Mouse (Mus musculus): Measurements from ENCODE around the gene Arhgap30. TPM values are rescaled to one million over a fixed set of nuclear protein-coding genes. Genes with fewer than 3 reads are reported as not detected.
A peak's percentile ranks its signal among the peaks of the same experiment; 100 is the strongest.

Arhgap30 gene
- polyA plus RNA-seq (2011; ENCODE audit: insufficient read depth, insufficient read length, low read depth, missing spikeins): 0.78 and 1.1 TPM in 2 replicates

DNA sequence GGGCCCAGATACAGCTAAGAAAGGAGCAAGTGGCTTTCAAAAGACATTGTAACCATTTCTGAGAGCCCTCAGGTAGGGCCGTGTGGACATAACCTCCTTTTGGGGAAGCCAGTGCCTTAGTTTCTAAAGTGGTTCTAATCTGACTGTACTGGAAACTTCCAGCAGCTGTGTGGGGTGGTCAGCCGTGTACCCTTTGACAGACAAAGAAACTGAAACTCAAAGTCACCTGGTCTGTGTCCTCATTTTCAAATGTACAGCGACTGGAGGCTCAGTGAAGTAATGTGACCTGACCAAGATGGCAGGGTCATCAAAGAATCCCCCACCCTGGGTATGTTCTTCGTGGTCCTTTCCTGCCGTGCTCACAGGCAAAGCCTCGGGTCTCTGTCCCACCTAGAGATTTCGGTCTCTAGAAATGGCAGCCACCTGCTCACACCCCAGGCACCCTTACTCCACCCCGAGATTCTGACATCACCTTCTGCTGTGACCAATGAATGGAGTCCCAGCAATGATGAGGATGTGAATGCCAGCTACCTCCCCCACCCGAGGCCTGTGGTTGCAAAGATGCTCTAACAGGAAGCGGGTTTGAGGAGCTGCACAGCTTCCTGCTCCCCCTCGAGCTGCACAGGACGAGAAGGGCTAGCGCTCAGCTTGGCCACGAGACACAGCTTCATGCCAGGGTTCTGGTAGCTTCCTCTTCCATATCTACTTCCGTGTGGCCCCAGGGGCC is at the start of gene Arhgap30:
Gene Arhgap30, plus strand, starts transcription at position 579 of the 727 bp plus-strand sequence.
- peak within 1 kb of the TSS; percentile 28 for H3K4me3 ChIP-seq (ENCODE audit: low read depth, low read length)
- no peak within 1 kb of the TSS for H3K9ac ChIP-seq (ENCODE audit: low read depth, poor library complexity, severe bottlenecking)
- no peaks in the 10 kb centered on the region for H3K27me3 ChIP-seq (ENCODE audit: control insufficient read depth, insufficient read depth, low read length, poor library complexity, severe bottlenecking)
- H3K36me3 ChIP-seq (ENCODE audit: control insufficient read depth, insufficient read depth, low read length, poor library complexity, severe bottlenecking): no peaks in the 10 kb centered on the region
- H3K9me3 ChIP-seq (replicated peaks; ENCODE audit: control insufficient read depth, insufficient read depth, low read length, poor library complexity, severe bottlenecking): no peaks in the 10 kb centered on the region
- H3K27ac ChIP-seq (ENCODE audit: insufficient read depth, low read length): no peak within 1 kb of the TSS
- TF ChIP-seq POLR2A (IDR thresholded peaks at IDR 0.05; ENCODE audit: insufficient read depth, low read length): no peak
- no peak for TF ChIP-seq EP300 (IDR thresholded peaks at IDR 0.05; ENCODE audit: insufficient read depth, low read depth, low read length)
- no peak for TF ChIP-seq CTCF (IDR thresholded peaks at IDR 0.05; ENCODE audit: low read depth, low read length)
- H3K4me1 ChIP-seq (ENCODE audit: control insufficient read depth, insufficient read depth, low read length): peaks cover 4% of the 10 kb centered on the region

DNA sequence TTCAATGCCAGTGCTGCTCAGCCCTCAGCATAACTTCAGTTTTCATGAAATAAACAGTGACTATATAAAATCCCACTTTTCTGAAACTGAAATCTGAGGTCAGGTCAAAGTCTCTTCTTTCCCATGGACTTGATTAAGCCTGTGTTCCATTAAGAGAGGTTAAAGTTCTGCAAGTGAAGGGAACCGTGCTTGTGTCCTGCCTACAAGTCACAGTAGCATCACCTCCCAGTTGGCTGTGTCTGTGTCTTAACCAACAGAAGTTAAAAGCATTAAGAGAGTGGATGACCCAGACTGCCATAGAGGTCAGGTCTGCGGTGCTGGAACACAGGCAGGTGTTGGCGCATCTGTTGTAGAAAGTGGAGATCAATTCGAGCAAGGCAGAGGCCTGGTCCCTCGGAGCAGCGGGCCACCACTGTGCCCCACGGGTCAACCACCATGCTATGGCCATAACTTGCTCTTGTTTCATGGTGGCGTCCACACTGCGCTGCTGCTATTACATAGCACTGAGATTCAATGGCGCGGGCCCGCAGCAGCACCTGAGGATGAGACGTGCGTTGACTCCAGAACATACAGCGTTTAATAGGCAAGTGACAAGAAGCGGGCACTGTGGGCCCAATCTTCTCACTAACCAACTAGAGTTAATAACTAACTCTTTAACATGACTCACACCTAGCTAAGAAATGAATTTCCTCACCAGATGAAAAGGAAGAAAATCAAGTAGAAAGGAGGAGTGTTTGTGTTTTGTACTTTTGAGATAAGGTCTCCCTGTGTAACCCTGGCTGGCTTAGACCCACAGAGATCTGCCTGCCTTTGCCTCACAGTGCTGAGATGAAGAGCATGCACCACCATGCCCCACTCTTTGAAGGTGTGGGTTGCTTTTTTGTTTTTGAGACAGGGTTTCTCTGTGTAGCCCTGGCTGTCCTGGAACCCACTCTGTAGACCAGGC is 46.2 kb upstream of the Arhgap30 start:
- TF ChIP-seq POLR2A (IDR thresholded peaks at IDR 0.05; ENCODE audit: insufficient read depth, low read length) (no peak), CTCF (IDR thresholded peaks at IDR 0.05; ENCODE audit: low read depth, low read length) (no peak), EP300 (IDR thresholded peaks at IDR 0.05; ENCODE audit: insufficient read depth, low read depth, low read length) (no peak)
- Histone ChIP-seq H3K36me3 (ENCODE audit: control insufficient read depth, insufficient read depth, low read length, poor library complexity, severe bottlenecking) (peaks cover 31% of the 10 kb centered on the region), H3K4me3 (ENCODE audit: low read depth, low read length) (no peak overlapping the region), H3K4me1 (ENCODE audit: control insufficient read depth, insufficient read depth, low read length) (no peaks in the 10 kb centered on the region), H3K9me3 (replicated peaks; ENCODE audit: control insufficient read depth, insufficient read depth, low read length, poor library complexity, severe bottlenecking) (no peaks in the 10 kb centered on the region), H3K27me3 (ENCODE audit: control insufficient read depth, insufficient read depth, low read length, poor library complexity, severe bottlenecking) (no peaks in the 10 kb centered on the region), H3K9ac (ENCODE audit: low read depth, poor library complexity, severe bottlenecking) (no peak overlapping the region), H3K27ac (ENCODE audit: insufficient read depth, low read length) (no peak overlapping the region)

DNA sequence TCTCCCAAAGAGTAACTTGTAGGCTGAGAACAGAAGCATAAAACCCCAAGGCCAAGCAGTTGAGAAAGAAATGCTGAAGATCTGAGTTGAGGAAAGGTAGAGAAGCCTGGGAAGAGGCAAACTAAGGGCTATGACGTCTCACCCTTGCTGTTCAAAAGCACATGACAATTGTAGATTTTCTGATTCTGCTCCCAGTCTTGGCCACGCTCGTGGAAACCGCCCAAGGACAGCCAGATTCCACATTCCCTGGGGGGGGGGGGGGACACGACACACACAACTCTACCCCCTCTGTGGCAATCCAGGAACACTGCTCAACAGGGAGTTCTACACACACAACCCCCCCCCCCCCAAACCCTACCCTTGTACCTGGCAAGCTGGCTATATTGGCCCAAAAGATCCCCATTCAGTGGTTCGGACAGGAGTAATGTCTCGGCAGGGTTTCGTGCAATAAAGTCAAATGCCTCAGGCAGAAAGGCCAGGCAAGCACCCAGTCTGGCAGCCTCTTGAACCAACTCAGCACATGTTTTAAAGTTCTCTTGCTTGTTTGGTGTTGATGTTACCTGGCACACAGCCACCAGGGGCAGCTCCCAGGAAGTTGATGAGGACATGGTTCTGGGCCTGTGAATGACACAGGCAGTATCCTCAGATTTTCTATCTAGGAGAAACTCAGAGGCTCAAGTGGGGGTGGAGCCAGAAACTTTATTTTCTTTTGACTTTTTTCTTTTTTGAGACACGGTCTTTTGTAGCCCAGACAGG is 44.7 kb upstream of the Arhgap30 start:
- Histone ChIP-seq H3K36me3 (ENCODE audit: control insufficient read depth, insufficient read depth, low read length, poor library complexity, severe bottlenecking) (peaks cover 23% of the 10 kb centered on the region), H3K4me3 (ENCODE audit: low read depth, low read length) (no peak overlapping the region), H3K9me3 (replicated peaks; ENCODE audit: control insufficient read depth, insufficient read depth, low read length, poor library complexity, severe bottlenecking) (no peaks in the 10 kb centered on the region), H3K4me1 (ENCODE audit: control insufficient read depth, insufficient read depth, low read length) (no peaks in the 10 kb centered on the region), H3K27me3 (ENCODE audit: control insufficient read depth, insufficient read depth, low read length, poor library complexity, severe bottlenecking) (no peaks in the 10 kb centered on the region), H3K27ac (ENCODE audit: insufficient read depth, low read length) (no peak overlapping the region), H3K9ac (ENCODE audit: low read depth, poor library complexity, severe bottlenecking) (peak overlapping the region; percentile 82; the same call in 1 of the 2 replicates)
- TF ChIP-seq POLR2A (IDR thresholded peaks at IDR 0.05; ENCODE audit: insufficient read depth, low read length) (no peak), CTCF (IDR thresholded peaks at IDR 0.05; ENCODE audit: low read depth, low read length) (no peak), EP300 (IDR thresholded peaks at IDR 0.05; ENCODE audit: insufficient read depth, low read depth, low read length) (no peak)

DNA sequence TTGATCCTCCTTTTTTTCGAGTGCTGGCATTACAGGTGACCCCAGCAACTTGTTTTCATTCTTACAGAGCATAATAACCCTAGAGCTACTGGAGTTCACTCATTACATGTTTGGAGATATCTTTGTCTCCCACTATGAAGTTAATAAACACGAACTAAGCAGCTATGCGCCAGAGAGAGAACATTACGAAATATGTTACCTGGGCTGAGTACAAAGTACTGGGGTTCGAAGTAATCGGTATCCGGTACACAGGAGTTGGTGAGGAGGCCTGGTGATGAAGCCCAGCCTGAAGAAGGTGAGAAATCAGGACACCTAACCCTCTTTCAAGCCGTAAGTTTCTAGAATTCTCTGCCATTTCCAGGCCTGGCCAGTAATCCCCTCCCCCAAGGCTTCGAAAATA is 44.0 kb upstream of the Arhgap30 start:
- Histone ChIP-seq H3K9me3 (replicated peaks; ENCODE audit: control insufficient read depth, insufficient read depth, low read length, poor library complexity, severe bottlenecking) (no peaks in the 10 kb centered on the region), H3K4me3 (ENCODE audit: low read depth, low read length) (peak overlapping the region; percentile 97), H3K27ac (ENCODE audit: insufficient read depth, low read length) (no peak overlapping the region), H3K36me3 (ENCODE audit: control insufficient read depth, insufficient read depth, low read length, poor library complexity, severe bottlenecking) (peaks cover 21% of the 10 kb centered on the region), H3K27me3 (ENCODE audit: control insufficient read depth, insufficient read depth, low read length, poor library complexity, severe bottlenecking) (no peaks in the 10 kb centered on the region), H3K4me1 (ENCODE audit: control insufficient read depth, insufficient read depth, low read length) (no peaks in the 10 kb centered on the region), H3K9ac (ENCODE audit: low read depth, poor library complexity, severe bottlenecking) (peak overlapping the region; percentile 82)
- TF ChIP-seq CTCF (IDR thresholded peaks at IDR 0.05; ENCODE audit: low read depth, low read length) (no peak), EP300 (IDR thresholded peaks at IDR 0.05; ENCODE audit: insufficient read depth, low read depth, low read length) (no peak), POLR2A (IDR thresholded peaks at IDR 0.05; ENCODE audit: insufficient read depth, low read length) (no peak)

DNA sequence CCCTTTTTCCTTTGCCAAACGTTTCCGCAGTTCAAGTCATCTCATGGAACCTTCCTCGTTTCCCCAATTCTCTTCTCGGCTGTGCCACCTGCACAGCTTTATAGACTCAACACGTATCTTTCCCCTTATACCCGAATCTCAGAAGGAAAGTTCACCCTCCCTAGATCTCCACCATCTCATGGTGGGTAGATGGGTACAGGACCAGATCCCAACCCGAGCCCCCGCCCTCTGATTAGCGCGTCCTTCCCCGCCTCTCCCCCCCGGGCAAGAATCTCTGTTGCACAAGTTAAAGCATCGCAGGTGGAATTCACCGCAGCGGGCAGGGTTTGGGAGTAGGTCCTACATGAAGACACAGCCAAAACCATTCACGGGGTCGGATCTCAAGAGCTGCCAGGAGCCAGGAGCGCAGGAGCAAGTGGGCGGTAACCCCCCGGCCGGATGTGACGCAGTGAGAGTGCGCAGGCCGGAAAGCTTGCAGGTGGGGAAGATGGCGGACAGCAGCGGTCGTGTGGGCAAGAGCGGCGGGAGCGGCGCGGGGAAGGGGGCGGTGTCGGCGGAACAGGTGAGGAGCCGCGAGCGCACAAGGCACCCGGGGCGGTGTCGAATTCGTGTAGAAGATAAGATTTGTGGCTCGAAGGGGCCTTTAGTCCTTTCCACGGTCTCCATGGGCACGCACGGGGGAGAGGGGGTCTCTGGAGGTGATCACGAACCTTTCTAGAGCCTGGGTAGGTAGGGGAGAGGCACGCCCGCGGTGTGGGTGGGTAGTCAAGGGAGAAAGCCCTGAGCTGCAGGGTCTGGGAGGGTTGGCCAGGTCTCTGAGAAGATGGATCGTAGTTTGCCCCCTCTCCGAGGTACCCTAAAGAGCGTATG is 43.3 kb upstream of the Arhgap30 start, which contains the start of the genes Nit1 and Pfdn2:
Gene Nit1, minus strand, starts transcription at position 422 of the 870 bp plus-strand sequence.
Gene Pfdn2, plus strand, starts transcription at position 446 of the 870 bp plus-strand sequence.
- peaks cover 17% of the 10 kb centered on the region for H3K36me3 ChIP-seq (ENCODE audit: control insufficient read depth, insufficient read depth, low read length, poor library complexity, severe bottlenecking)
- H3K9ac ChIP-seq (ENCODE audit: low read depth, poor library complexity, severe bottlenecking): peak within 1 kb of the TSS; percentile 82
- no peaks in the 10 kb centered on the region for H3K9me3 ChIP-seq (replicated peaks; ENCODE audit: control insufficient read depth, insufficient read depth, low read length, poor library complexity, severe bottlenecking)
- no peaks in the 10 kb centered on the region for H3K4me1 ChIP-seq (ENCODE audit: control insufficient read depth, insufficient read depth, low read length)
- TF ChIP-seq EP300 (IDR thresholded peaks at IDR 0.05; ENCODE audit: insufficient read depth, low read depth, low read length) (no peak), POLR2A (IDR thresholded peaks at IDR 0.05; ENCODE audit: insufficient read depth, low read length) (peak; percentile 92)
- peak within 1 kb of the TSS; percentile 97 for H3K4me3 ChIP-seq (ENCODE audit: low read depth, low read length)
- H3K27ac ChIP-seq (ENCODE audit: insufficient read depth, low read length): peak within 1 kb of the TSS; percentile 2; the same call in 1 of the 2 replicates
- no peaks in the 10 kb centered on the region for H3K27me3 ChIP-seq (ENCODE audit: control insufficient read depth, insufficient read depth, low read length, poor library complexity, severe bottlenecking)

All from ES-Bruce4 (cell line).